Mouse (Mus musculus): Measurements from ENCODE around the gene Grik4.
"Not testable (repeated sequence)": the region's sequence is repeated elsewhere in the genome, so short reads cannot be mapped to it uniquely, and the experiment has no call there.

The Grik4 gene

DNA sequence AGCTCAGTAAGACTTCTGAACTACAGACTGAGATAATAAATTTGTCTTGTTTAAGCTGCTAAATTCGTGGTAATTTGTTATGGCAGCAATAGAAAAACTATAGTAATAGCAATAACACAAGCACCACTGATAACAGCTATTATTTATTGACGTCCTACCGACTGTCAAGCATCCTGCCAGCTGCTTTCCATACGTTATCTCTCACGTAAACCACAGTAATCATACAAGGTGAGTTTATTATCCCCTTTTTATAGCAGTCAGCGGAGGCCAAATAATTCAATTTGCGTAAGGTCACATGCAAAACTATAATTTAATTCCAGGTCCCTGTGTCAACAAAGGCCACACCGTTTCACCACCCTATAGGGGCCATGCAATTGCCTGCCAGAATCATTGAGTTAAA lies 147.0 kb downstream of the Grik4 start:
- DNase-seq (ENCODE audit: low spot score), result no peak

- peak; percentile 29 for DNase-seq (ENCODE audit: low spot score)
Observed at GRCm38 (mm10) chr9:42795881-42796280, 148.4 kb downstream of the Grik4 start.

- no peak for DNase-seq (ENCODE audit: low spot score)
Observed at GRCm38 (mm10) chr9:42794006-42794405, 150.3 kb downstream of the Grik4 start.

- DNase-seq (ENCODE audit: low spot score), result no peak
Observed at GRCm38 (mm10) chr9:42793581-42793980, 150.7 kb downstream of the Grik4 start.

DNA sequence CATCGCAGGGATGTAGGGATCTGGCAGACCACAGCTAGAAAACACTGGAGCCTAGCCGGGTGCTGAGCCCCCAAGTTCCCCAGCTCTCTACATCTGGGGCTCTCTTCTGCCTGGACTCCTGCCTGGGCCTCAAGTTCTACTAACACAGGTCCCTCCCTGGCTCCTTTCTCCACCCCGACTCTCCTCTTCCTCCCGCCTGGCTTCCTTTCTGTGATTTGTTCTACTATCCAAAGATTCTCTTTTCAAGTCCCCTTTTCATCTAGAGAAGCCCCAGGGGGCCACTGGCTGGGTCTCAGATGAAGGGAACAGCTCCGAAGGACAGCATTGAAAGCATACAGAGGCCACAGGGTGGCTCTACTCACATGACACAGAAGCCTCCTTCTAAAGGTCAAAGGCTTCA lies 151.9 kb downstream of the Grik4 start:
- DNase-seq (ENCODE audit: low spot score), result no peak

DNA sequence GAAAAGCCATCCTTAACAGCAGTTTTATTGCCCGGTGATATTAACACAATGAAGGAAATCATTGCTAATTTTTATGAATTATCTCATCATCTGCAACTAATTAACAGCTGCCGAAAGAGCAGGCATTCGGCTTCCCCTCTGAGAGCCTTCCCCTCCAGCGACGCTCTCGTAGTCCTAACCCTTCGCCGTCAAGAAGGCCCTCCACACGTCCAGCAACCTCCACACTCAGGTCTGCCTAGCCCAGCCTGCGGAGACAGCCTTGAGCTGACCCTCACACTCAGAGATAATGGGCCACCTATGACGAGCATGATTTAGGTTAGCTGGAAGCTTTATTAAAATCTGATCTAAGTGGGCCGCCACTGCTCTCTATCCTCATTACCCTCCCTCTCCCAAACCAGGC lies 152.5 kb downstream of the Grik4 start:
- DNase-seq (ENCODE audit: low spot score), result no peak

GRCm38 (mm10) chr9:42791346-42791745 lies 152.9 kb downstream of the Grik4 start:
- no peak for DNase-seq (ENCODE audit: low spot score)

DNA sequence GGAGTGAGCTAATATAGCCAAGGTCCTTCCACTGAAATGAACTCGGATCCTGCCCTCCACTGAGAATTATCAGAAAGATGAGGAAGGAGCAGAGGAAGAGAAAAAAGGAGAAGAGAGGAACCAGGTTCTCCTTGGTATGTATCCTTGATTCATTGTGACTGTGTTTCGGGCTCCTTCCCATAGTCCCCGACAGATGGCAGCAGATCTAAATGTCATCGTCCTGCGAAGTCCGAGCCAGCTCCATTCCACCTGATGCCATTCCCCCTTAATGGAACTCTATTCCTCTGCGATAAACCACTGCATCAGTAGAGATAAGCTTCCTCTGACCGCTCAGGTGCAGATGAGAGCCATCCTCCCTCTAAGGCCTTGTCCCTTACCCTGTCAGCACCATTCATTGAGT lies 155.8 kb downstream of the Grik4 start:
- no peak for DNase-seq (ENCODE audit: low spot score)

DNA sequence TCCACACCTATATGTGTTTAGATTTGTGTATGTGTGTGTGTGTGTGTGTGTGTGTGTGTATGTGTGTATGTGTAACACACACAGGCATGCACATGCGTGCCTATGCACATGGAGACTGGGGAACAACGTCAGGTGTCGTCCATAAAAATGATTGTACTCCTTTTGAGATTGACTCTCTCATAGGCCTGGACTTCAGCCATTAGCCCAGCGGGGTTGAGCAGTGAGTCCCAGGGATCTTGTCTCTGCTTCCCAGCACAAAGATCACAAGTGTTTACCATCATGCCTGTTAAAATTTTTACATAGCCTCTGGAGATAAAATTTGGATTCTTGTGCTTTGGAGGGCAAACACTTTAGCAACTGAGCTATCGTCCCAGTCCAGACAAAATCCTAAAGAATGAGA lies 157.4 kb downstream of the Grik4 start:
- DNase-seq (ENCODE audit: low spot score), result no peak

- DNase-seq (ENCODE audit: low spot score), result no peak
Observed at GRCm38 (mm10) chr9:42786286-42786685, 158.0 kb downstream of the Grik4 start.

DNA sequence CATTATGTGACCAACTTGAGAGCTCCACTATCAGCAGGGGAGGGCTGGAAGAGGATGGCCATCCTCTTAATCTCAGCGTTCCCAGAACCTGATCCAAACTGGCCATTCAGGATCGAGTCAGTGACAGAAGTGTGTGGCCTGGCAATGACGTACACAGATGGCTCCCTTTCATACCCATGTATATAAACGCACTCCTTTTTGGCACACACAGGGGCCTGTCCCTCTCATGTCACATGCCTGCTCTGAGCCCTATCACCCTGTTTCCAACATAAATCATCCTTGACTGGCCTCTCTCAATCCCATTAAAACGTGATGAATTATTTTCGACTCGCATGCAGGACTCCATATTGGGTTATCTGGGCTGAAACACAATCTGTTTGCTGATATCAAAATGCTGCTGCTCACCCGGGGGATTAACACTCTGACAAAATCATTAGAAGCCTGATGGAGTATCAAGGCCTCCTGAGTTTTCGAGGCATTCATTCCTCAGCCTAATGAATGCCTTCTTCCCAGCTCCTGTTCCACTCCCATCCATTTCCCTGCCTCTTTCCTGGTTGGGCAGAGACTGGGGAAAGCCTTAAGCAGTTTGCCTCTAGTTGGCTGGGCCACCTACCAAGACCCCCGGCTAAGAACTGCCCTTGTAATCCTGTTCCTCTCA lies 159.0 kb downstream of the Grik4 start:
- DNase-seq (ENCODE audit: low spot score), result no peak

GRCm38 (mm10) chr9:42783248-42783903 lies 160.9 kb downstream of the Grik4 start:
- no peak for DNase-seq (ENCODE audit: low spot score)

DNA sequence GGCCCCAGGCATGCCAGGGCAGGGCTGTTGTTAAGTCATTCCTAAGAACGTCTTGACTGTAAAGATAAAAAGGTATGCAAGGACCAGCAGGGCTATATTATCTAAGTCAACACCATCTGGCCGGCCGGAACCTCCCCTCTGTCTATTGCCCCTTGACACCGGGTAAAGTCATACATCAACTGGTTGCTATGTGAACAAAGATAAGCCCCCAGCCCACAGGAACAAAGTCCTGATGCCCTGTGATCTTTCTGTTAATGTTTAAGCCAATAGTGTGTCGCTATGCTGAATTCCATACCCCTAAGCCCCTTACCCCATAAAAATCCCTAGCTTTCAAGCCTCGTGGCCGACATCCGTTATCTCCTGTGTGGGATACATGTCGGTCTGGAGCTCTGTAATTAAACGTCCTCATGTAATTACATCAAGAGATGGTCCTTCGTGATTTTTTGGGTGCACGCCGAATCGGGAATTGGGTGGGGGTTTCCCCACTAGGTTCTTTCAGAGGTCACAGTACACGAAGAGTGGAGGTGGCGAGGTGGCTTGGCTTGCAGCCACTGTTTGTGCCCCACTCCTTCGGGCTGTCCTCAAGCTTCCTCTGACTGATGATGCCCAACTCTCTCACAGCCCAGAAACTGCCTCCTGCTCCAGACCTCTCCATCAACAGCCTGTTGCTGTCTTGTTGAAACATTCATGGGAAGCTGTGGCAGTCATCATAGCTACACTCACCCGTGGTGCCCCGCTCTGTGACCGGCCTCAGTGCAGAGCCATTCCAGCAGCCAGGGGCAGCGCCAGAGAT lies 165.6 kb downstream of the Grik4 start:
- not testable (repeated sequence) for DNase-seq (ENCODE audit: low spot score)

DNA sequence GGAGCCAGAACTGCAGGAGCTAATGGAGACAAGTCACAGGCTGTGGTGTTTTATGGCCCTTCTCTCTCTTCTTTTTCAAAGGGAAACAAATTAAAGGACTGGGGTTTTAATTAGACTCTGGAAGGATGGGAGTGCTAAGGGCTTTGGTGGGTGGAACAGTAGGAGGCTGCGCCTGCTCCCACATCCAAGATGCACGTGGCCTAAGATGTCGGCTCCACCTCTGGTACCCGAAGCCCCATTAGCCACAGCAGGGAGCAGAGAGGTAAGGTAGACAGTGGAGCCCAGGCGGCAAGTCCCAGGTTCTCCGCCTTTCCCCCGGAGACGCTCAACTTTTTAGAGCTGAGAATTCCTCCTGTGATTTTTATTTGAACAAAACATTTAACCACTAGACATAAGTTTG lies 166.4 kb downstream of the Grik4 start:
- DNase-seq (ENCODE audit: low spot score), result no peak

DNA sequence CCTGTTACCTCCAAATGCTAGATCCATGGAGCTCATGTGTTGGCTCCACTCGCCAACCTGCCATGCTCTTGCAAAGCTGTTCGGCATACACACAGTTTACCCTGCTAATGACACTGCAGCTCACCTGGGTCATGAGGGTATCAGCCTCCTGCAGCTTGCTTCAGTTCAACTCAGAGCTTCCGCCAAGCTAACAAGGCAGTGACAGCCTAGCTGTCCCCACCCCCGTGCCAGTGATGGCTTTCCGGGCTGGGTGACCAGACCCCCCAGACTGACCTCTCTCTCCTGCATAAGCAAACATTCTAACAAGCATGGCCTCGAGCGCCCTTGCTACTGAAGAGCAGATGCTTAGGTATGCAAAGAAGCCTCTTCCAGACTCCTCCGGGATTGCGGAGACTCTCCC lies 167.5 kb downstream of the Grik4 start:
- no peak for DNase-seq (ENCODE audit: low spot score)

- peak; percentile 12 for DNase-seq (ENCODE audit: low spot score)
Observed at GRCm38 (mm10) chr9:42764823-42765560, 179.3 kb downstream of the Grik4 start.

- no peak for DNase-seq (ENCODE audit: low spot score)
Observed at GRCm38 (mm10) chr9:42758682-42759205, 185.5 kb downstream of the Grik4 start.

GRCm38 (mm10) chr9:42757012-42757640 lies 187.2 kb downstream of the Grik4 start:
- no peak for DNase-seq (ENCODE audit: low spot score)

- DNase-seq (ENCODE audit: low spot score), result no peak
Observed at GRCm38 (mm10) chr9:42754699-42755098, 189.6 kb downstream of the Grik4 start.

GRCm38 (mm10) chr9:42751160-42751559 lies 193.1 kb downstream of the Grik4 start:
- no peak for DNase-seq (ENCODE audit: low spot score)

GRCm38 (mm10) chr9:42750176-42750575 lies 194.1 kb downstream of the Grik4 start:
- DNase-seq (ENCODE audit: low spot score), result no peak

- no peak for DNase-seq (ENCODE audit: low spot score)
Observed at GRCm38 (mm10) chr9:42745982-42746381, 198.3 kb downstream of the Grik4 start.
